Comparison of ENCODE assay signal across 19 mouse cellular contexts in genomic region chr4:89509655-89510391, GRCm38 (mm10).
DNase-seq lines count a peak whose midpoint lies in the region; ATAC-seq and TF ChIP-seq lines count a peak whose summit lies in the region.
"Had no signal": no experiment of that assay in that cellular context is flagged by ENCODE, and none has a peak within 500 bp of the region (broad histone marks: within the 10 kb centered on the region; RNA-seq: fewer than 3 reads in every experiment).

No protein-coding gene starts in this region.

- 0 out of 2 replicates have a peak, but pooled peaks cover 4% of the 10 kb centered on the region for H3K27me3 ChIP-seq in intestine, embryonic 15.5 days (replicated peaks)
- peaks cover 15% of the 10 kb centered on the region; the same call in 1 of the 2 replicates for H3K27me3 ChIP-seq in intestine, postnatal 0 days (replicated peaks; ENCODE audit: control insufficient read depth, insufficient read depth, low read length)
- no peaks in the 10 kb centered on the region for H3K27me3 ChIP-seq in liver, embryonic 11.5 days (replicated peaks; ENCODE audit: control insufficient read depth, insufficient read depth, low read length)
- H3K27me3 ChIP-seq in neural tube, embryonic 15.5 days (replicated peaks): no peaks in the 10 kb centered on the region
- H3K27me3 ChIP-seq: embryonic facial prominence, embryonic 12.5 days; limb, embryonic 15.5 days; midbrain, embryonic 15.5 days had no signal

- H3K9ac ChIP-seq in intestine, embryonic 15.5 days: no peak overlapping the region
- no peak overlapping the region for H3K9ac ChIP-seq in intestine, postnatal 0 days (ENCODE audit: low read depth, low read length)
- no peak overlapping the region for H3K9ac ChIP-seq in liver, embryonic 11.5 days (ENCODE audit: low read depth, low read length)
- H3K9ac ChIP-seq in neural tube, embryonic 15.5 days (replicated peaks): no peak overlapping the region
- H3K9ac ChIP-seq: embryonic facial prominence, embryonic 12.5 days; hindbrain, embryonic 14.5 days; limb, embryonic 15.5 days; midbrain, embryonic 15.5 days had no signal

- H3K4me3 ChIP-seq in intestine, embryonic 15.5 days (replicated peaks): no peak overlapping the region
- no peak overlapping the region for H3K4me3 ChIP-seq in intestine, postnatal 0 days (ENCODE audit: low read depth, low read length)
- no peak overlapping the region for H3K4me3 ChIP-seq in liver, embryonic 11.5 days (ENCODE audit: low read depth, low read length)
- H3K4me3 ChIP-seq in neural tube, embryonic 15.5 days (replicated peaks): no peak overlapping the region
- H3K4me3 ChIP-seq: embryonic facial prominence, embryonic 12.5 days; heart, embryonic 10.5 days; layer of hippocampus, adult 2 months; limb, embryonic 15.5 days; midbrain, embryonic 15.5 days; myocyte had no signal

- no peaks in the 10 kb centered on the region for H3K4me1 ChIP-seq in intestine, embryonic 15.5 days (replicated peaks)
- H3K4me1 ChIP-seq in intestine, postnatal 0 days (replicated peaks; ENCODE audit: control insufficient read depth, insufficient read depth, low read length): no peaks in the 10 kb centered on the region
- H3K4me1 ChIP-seq in liver, embryonic 11.5 days (replicated peaks; ENCODE audit: control insufficient read depth, insufficient read depth, low read length): no peaks in the 10 kb centered on the region; the same call in 1 of the 2 replicates
- H3K4me1 ChIP-seq in neural tube, embryonic 15.5 days: 0 out of 2 replicates have a peak, but pooled peaks cover 7% of the 10 kb centered on the region
- H3K4me1 ChIP-seq: limb, embryonic 15.5 days; midbrain, embryonic 15.5 days had no signal

- 82% methylated on average over 13 of the region's 13 CpGs for WGBS in intestine, embryonic 15.5 days
- 76% methylated on average over 13 of the region's 13 CpGs for WGBS in intestine, postnatal 0 days
- WGBS in liver, embryonic 11.5 days: 62% methylated on average over 13 of the region's 13 CpGs
- 81% methylated on average over 13 of the region's 13 CpGs for WGBS in neural tube, embryonic 15.5 days

- H3K36me3 ChIP-seq in intestine, embryonic 15.5 days: no peaks in the 10 kb centered on the region
- H3K36me3 ChIP-seq in intestine, postnatal 0 days (ENCODE audit: control insufficient read depth, insufficient read depth): no peaks in the 10 kb centered on the region
- H3K36me3 ChIP-seq in liver, embryonic 11.5 days (ENCODE audit: control insufficient read depth, insufficient read depth, low read length): no peaks in the 10 kb centered on the region
- no peaks in the 10 kb centered on the region for H3K36me3 ChIP-seq in neural tube, embryonic 15.5 days
- H3K36me3 ChIP-seq: embryonic facial prominence, embryonic 12.5 days; heart, embryonic 10.5 days; limb, embryonic 15.5 days; midbrain, embryonic 15.5 days had no signal

- no peak for DNase-seq in liver, embryonic 11.5 days (ENCODE audit: low spot score)
- no peak for DNase-seq in kidney, postnatal 10 days
- DNase-seq: cerebellum, adult 9-10 months had no signal

- no peaks in the 10 kb centered on the region for H3K9me3 ChIP-seq in intestine, embryonic 15.5 days
- no peaks in the 10 kb centered on the region for H3K9me3 ChIP-seq in intestine, postnatal 0 days (ENCODE audit: control insufficient read depth)
- H3K9me3 ChIP-seq in liver, embryonic 11.5 days (ENCODE audit: control insufficient read depth, low read length): no peaks in the 10 kb centered on the region
- no peaks in the 10 kb centered on the region for H3K9me3 ChIP-seq in neural tube, embryonic 15.5 days (replicated peaks)
- H3K9me3 ChIP-seq: embryonic facial prominence, embryonic 12.5 days; heart, embryonic 10.5 days; limb, embryonic 15.5 days; midbrain, embryonic 15.5 days had no signal

- no peak overlapping the region for H3K27ac ChIP-seq in intestine, embryonic 15.5 days
- no peak overlapping the region for H3K27ac ChIP-seq in intestine, postnatal 0 days (ENCODE audit: low read depth, low read length)
- H3K27ac ChIP-seq in liver, embryonic 11.5 days (ENCODE audit: low read depth, low read length): peak overlapping the region; percentile 80
- no peak overlapping the region for H3K27ac ChIP-seq in neural tube, embryonic 15.5 days (replicated peaks)
- H3K27ac ChIP-seq: embryonic facial prominence, embryonic 12.5 days; heart, embryonic 10.5 days; hindbrain, embryonic 14.5 days; kidney, postnatal 0 days; layer of hippocampus, adult 2 months; limb, embryonic 15.5 days; midbrain, embryonic 15.5 days had no signal

- TF ChIP-seq CTCF in intestine, postnatal 0 days (IDR thresholded peaks at IDR 0.05; ENCODE audit: low read depth): no peak

- 0 out of 2 replicates have a peak, but pooled peaks have one; percentile 23 for ATAC-seq in intestine, embryonic 15.5 days
- no peak for ATAC-seq in intestine, postnatal 0 days
- ATAC-seq in common myeloid progenitor, adult 5-6 weeks (replicated peaks; ENCODE audit: low read depth, poor library complexity, severe bottlenecking): peak; percentile 92
- ATAC-seq in liver, embryonic 11.5 days (replicated peaks; ENCODE audit: low FRiP score): peak; percentile 94
- peak; percentile 37 for ATAC-seq in megakaryocyte, adult 5-6 weeks (ENCODE audit: poor library complexity, severe bottlenecking)
- ATAC-seq in frontal cortex, adult (ENCODE audit: low TSS enrichment): no peak
- ATAC-seq in neural tube, embryonic 15.5 days (ENCODE audit: low FRiP score): no peak
- ATAC-seq: forebrain, embryonic 16.5 days; lung, postnatal 0 days; midbrain, embryonic 15.5 days had no signal

- H3K4me2 ChIP-seq in intestine, embryonic 15.5 days (replicated peaks): no peak overlapping the region
- H3K4me2 ChIP-seq in intestine, postnatal 0 days (replicated peaks; ENCODE audit: low read depth): no peak overlapping the region
- peak overlapping the region; percentile 2; the same call in 1 of the 2 replicates for H3K4me2 ChIP-seq in liver, embryonic 11.5 days
- H3K4me2 ChIP-seq in neural tube, embryonic 15.5 days: no peak overlapping the region
- H3K4me2 ChIP-seq: embryonic facial prominence, embryonic 12.5 days; hindbrain, embryonic 14.5 days; limb, embryonic 15.5 days; midbrain, embryonic 15.5 days had no signal

Comparison
In these comparisons a context has a peak if more than half of its experiments do, and no peak if none do; other contexts are left out.
1. ATAC-seq: peak in intestine, embryonic 15.5 days (single experiment), common myeloid progenitor, adult 5-6 weeks (single experiment), liver, embryonic 11.5 days (single experiment) and megakaryocyte, adult 5-6 weeks (single experiment); none in intestine, postnatal 0 days (single experiment), frontal cortex, adult (single experiment) and neural tube, embryonic 15.5 days (single experiment).